Mouse (Mus musculus): Measurements from ENCODE around the gene Mthfsl. TPM values are rescaled to one million over a fixed set of nuclear protein-coding genes. Genes with fewer than 3 reads are reported as not detected.
"Not testable (repeated sequence)": the region's sequence is repeated elsewhere in the genome, so short reads cannot be mapped to it uniquely, and the experiment has no call there.

The Mthfsl gene
- total RNA-seq, 2 experiments from 2014 or later = 18.3 to 37.9 TPM

DNA sequence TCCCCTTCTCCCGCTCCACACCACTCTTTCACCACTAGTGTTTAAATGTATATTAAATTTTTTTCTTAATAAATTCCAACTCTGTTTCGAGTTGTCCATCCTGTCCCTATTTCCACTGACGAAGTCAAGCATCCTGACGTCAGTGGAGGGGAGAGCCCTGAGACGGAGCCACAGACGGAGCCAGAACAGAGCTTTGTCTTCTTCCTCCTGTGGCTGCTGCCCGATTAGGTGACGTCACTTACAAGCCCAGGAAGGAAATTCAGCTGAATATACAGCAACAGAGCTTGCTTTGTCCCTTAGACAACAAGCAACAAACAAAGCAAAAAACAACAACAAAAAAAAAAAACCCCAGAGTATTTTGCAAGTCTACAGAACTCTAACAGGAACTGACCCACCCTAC, 14.9 kb downstream of the Mthfsl start:
- not testable (repeated sequence) for ATAC-seq (replicated peaks; ENCODE audit: low FRiP score, low TSS enrichment, poor library complexity, severe bottlenecking)

DNA sequence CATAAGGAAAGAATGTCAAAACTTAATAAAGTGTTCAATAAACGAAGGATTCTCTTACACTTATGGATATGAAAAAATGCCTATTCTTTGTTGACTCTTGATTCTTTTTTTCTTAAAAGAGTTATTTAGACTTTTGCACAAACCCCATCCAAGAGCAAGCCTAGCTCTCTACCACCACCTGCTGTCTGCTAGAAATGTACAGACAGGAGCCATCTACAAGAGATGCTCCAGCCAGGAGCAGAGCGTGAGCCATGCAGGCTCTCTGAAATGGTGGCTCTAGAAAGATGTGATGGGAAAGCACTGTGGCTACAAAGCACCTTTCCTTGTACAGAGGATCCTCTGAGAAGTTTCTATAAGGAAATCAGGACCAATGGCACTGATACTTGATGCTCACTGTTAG, 21.4 kb downstream of the Mthfsl start:
- peak; percentile 75; the same call in 1 of the 2 replicates for ATAC-seq (replicated peaks; ENCODE audit: low FRiP score, low TSS enrichment, poor library complexity, severe bottlenecking)

DNA sequence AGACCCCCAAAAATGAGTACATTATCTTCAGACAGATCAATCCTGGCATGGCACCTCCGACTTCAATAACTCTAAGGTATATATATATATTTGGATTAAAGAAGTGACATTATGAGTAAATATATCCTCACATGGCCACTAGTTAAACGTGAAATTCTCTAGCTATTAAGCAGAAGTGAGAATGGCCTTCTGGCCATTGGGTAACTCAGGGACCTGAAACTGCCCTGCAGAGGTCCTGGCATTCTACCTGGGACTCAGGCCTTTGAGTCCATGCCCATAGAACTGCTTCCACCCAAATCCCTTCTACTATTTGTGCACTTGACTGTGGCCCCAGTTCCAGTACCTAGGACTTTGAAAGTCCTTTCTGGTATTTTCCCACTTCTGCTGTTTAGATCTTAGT, 28.8 kb downstream of the Mthfsl start:
- not testable (repeated sequence) for ATAC-seq (replicated peaks; ENCODE audit: low FRiP score, low TSS enrichment, poor library complexity, severe bottlenecking)

DNA sequence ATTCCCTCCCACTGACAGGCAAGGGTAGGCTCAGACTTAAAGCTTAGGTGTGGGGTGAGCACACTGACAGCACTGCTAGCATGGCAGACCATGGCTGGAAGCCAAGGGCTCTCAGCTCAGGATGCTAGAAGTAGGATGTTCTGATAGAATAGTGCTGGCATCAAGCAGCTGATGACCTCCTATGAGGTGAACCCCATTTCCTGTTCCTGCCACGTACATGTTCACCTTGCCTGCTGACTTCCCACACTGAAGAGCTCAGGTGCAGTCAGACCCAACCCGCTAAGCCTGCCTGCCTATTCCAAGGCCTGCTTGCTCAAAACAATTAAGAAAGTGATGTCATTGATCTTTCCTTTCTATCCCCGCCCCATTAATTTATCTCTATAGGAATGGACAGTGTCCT, 30.6 kb downstream of the Mthfsl start:
- ATAC-seq (replicated peaks; ENCODE audit: low FRiP score, low TSS enrichment, poor library complexity, severe bottlenecking) = not testable (repeated sequence)

DNA sequence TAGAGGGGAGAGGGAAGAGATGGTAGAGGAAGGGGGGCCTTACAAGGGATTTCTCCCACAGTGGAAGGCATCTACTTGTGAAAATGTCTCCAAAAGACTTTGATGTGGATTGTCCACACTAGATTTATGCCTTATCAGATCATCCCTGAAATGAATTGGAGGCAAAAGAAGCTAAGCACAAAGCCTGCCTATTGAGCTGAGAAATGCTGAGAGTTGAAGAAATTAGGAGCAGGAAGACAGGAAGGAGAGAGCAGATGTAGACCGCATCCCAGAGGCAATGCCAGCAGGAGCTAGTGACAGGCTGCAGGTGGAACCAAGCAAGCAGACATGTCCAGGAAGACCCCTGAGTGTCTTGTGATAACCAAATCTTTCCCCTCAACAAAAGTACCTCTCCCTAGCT, 33.4 kb downstream of the Mthfsl start:
- ATAC-seq (replicated peaks; ENCODE audit: low FRiP score, low TSS enrichment, poor library complexity, severe bottlenecking) = not testable (repeated sequence)

DNA sequence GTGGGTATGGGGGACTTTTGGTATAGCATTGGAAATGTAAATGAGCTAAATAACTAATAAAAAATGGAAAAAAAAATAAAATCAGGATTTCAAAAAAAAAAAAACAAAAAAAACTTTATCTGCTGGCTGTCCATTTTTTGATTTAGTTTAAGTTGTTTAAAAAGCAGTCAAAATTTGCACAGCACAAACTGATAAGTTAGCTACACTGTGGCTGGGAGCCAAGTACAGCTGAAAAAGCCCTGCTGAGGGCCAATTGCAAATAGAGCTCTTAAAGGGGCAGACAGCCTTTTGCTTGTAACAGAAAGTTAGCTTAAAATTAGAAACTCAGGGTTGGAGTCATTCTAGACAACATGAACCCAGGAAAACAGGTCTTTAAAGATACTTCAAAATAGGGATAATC, 61.8 kb downstream of the Mthfsl start:
- ATAC-seq (replicated peaks; ENCODE audit: low FRiP score, low TSS enrichment, poor library complexity, severe bottlenecking) = not testable (repeated sequence)

DNA sequence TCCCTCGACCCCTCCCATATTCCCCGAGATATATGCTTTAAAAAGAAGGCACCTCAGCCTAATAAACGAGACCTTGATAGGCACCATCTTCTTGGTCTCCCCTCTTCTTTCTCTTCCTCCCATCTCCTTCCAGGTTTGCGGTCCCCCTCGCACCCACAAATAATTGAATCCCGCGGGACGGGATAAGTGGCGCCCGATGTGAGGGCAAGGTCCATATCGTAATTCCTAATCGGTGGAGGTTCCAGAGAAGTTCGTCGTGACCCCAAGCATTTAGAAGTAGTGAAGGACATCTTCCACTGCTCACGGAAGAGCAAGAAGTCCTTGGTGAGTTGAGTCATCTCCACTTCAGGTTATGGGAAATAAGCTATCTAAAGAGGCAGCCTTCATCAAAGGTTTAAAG, 69.4 kb downstream of the Mthfsl start:
- not testable (repeated sequence) for ATAC-seq (replicated peaks; ENCODE audit: low FRiP score, low TSS enrichment, poor library complexity, severe bottlenecking)

Other genes starting within 250 kb of the Mthfsl start
- gene Syncrip, start 237.7 kb downstream of the Mthfsl start, total RNA-seq (2014; fragmentation: Nextera tagmentation) = 201 and 242 TPM in 2 replicates
- 352 and 418 TPM in 2 replicates for gene Syncrip, start 237.7 kb downstream of the Mthfsl start, total RNA-seq (2017)
- gene Zfp949, start 172.3 kb downstream of the Mthfsl start, total RNA-seq (2014; fragmentation: Nextera tagmentation) = 8.7 and 11.2 TPM in 2 replicates
- gene Zfp949, start 172.3 kb downstream of the Mthfsl start, total RNA-seq (2017) = 9.9 and 11.4 TPM in 2 replicates
- gene Trim43a, start 139.4 kb downstream of the Mthfsl start, total RNA-seq (2014; fragmentation: Nextera tagmentation) = not detected in 2 replicates
- not detected in 2 replicates for gene Trim43a, start 139.4 kb downstream of the Mthfsl start, total RNA-seq (2017)
- not detected in 2 replicates for gene Bcl2a1d, start 11.6 kb upstream of the Mthfsl start, total RNA-seq (2014; fragmentation: Nextera tagmentation)
- gene Bcl2a1d, start 11.6 kb upstream of the Mthfsl start, total RNA-seq (2017) = 4.7 TPM in 1 of 2 replicates, not detected in the other
- gene Trim43c, start 118.9 kb upstream of the Mthfsl start, total RNA-seq (2014; fragmentation: Nextera tagmentation) = not detected in 2 replicates
- not detected in 2 replicates for gene Trim43c, start 118.9 kb upstream of the Mthfsl start, total RNA-seq (2017)
- gene Bcl2a1a, start 236.6 kb upstream of the Mthfsl start, total RNA-seq (2014; fragmentation: Nextera tagmentation) = not detected in 2 replicates
- not detected in 2 replicates for gene Bcl2a1a, start 236.6 kb upstream of the Mthfsl start, total RNA-seq (2017)